Mouse (Mus musculus) small intestine, adult 2 months (tissue): ENCODE measurements around the gene Dennd5b.

Experiments used
- CTCF ChIP-seq: fragments of 200-500 bp; IDR thresholded peaks from 2 replicates; pipeline ENCODE4 v1.5.1; 2012; ENCODE audit warnings: low read depth, mild to moderate bottlenecking, control low read depth, inconsistent platforms, low read length, moderate library complexity, mixed read lengths; ENCODE audit not compliant: insufficient replicate concordance, insufficient read length; ENCODE audit errors: extremely low read depth
- POLR2A ChIP-seq: fragments of 200-500 bp; IDR thresholded peaks from 2 replicates; pipeline ENCODE4 v1.6.1; 2012; ENCODE audit warnings: low read depth, mild to moderate bottlenecking, control low read depth, inconsistent platforms, low read length, moderate library complexity

GRCm38 (mm10) chr6:149116992-149117391, 15.5 kb upstream of the Dennd5b start:
- TF ChIP-seq CTCF = no peak
- TF ChIP-seq POLR2A = no peak
